Mouse (Mus musculus): ENCODE measurements around the gene Macrod1. TPM values are rescaled to one million over a fixed set of nuclear protein-coding genes. Genes with fewer than 3 reads are reported as not detected.
A peak's percentile ranks its signal among the peaks of the same experiment; 100 is the strongest.

The Macrod1 gene
- polyA plus RNA-seq, 1 experiment from 2014 or later = 4.8 TPM

DNA sequence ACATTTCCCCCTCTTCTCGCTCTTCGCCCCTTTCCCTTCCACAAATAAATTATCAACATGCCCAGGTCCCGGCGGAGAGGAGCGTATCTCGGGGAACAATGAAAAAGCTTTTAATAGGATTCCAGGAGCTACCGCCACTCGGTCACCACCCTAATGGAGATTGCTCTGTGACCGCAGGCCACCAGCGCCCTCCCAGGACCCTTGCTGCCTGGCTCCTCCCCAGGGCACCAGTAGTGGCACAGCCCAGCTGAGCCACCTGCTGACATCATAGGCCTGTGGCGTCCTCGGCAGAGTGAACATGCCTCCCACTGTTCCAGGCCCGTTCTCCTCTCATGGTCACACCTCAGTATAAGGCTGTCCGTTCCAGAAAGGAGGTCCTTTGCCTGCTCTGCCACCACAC is 101.1 kb downstream of the Macrod1 start:
- peak overlapping the region; percentile 49; the same call in 1 of the 2 replicates for H3K9ac ChIP-seq (ENCODE audit: low read length)
- H3K9me3 ChIP-seq (replicated peaks; ENCODE audit: control insufficient read depth, low read length) = no peaks in the 10 kb centered on the region
- peak overlapping the region; percentile 8; the same call in 1 of the 2 replicates for H3K4me2 ChIP-seq (ENCODE audit: low read length)
- WGBS = 22% methylated on average over 14 of the region's 14 CpGs
- peaks cover 40% of the 10 kb centered on the region for H3K4me1 ChIP-seq (ENCODE audit: control insufficient read depth, insufficient read depth, low read length)
- ATAC-seq = no peak
- 0 out of 2 replicates have a peak, but pooled peaks cover 3% of the 10 kb centered on the region for H3K27me3 ChIP-seq (replicated peaks; ENCODE audit: control insufficient read depth, insufficient read depth, low read length)
- DNase-seq (ENCODE audit: low spot score) = no peak
- no peak overlapping the region for H3K4me3 ChIP-seq (ENCODE audit: low read depth, low read length)
- H3K36me3 ChIP-seq (ENCODE audit: control insufficient read depth, insufficient read depth, low read length) = no peaks in the 10 kb centered on the region
- peak overlapping the region; percentile 22; the same call in 1 of the 2 replicates for H3K27ac ChIP-seq (ENCODE audit: low read depth, low read length)

DNA sequence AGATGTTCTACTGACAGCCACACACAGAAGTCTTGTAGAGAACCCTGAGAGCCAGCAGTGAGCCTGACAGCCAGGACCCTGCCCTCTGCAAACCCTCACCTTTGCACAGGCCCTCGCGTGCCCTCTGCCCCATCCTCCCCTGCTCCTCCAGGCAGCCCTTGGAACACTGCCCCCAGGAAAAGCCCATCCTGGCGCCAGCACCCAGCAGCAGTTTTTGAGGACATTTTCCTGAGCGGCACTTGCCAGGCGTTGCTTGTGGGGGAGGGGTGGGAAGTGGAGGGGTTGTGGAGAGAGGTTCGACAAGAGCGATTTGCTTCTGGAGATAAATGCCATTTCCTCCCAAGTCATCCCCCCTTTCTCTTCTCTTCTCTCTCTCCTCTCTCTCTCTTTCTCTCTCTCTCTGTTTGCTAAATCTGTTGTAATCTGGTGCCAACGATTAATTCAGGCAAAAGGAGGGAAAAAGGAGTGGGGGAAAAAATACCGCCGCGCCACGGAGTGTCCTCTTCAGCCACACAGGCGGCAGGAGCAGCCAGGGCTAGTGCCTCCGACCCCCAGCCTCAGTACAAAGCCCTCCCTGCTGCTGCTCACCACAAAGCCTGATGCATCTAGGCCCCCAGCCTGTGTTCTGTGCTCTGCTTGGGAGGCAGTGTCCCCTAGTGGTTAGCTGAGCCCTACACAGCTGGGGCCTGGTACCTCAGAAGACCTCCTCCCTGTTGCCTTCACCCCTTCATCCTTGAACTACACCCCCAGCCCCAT is 103.7 kb downstream of the Macrod1 start:
- no peak overlapping the region for H3K4me3 ChIP-seq (ENCODE audit: low read depth, low read length)
- WGBS = 6% methylated on average over 14 of the region's 14 CpGs

DNA sequence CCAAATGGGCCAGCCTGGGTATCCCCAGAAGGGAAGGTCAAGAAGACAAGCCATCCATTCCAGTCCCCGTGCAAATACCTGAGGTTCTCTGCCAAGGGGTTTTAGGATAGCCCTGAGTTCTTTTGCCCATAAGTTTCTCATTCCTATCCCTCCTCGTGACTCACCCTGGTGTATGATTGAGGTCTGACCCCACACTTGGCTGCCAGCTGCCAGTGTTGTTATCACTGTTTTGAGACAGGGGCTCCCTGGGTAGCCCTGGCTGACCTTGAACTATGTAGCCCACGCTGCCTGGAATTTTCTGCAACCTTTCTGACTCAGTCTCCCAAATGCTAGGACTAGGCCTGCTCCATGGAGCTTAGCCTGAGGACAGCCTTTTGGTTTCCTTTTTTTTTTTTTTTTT is 104.5 kb downstream of the Macrod1 start:
- Histone ChIP-seq H3K4me1 (ENCODE audit: control insufficient read depth, insufficient read depth, low read length) (peaks cover 33% of the 10 kb centered on the region), H3K4me2 (ENCODE audit: low read length) (no peak overlapping the region), H3K4me3 (ENCODE audit: low read depth, low read length) (no peak overlapping the region), H3K9me3 (replicated peaks; ENCODE audit: control insufficient read depth, low read length) (no peaks in the 10 kb centered on the region), H3K27me3 (replicated peaks; ENCODE audit: control insufficient read depth, insufficient read depth, low read length) (0 out of 2 replicates have a peak, but pooled peaks cover 3% of the 10 kb centered on the region), H3K27ac (ENCODE audit: low read depth, low read length) (no peak overlapping the region), H3K9ac (ENCODE audit: low read length) (peak overlapping the region; percentile 59; the same call in 1 of the 2 replicates), H3K36me3 (ENCODE audit: control insufficient read depth, insufficient read depth, low read length) (no peaks in the 10 kb centered on the region)
- ATAC-seq = no peak
- DNase-seq (ENCODE audit: low spot score) = no peak
- WGBS = 84% methylated on average over 3 of the region's 3 CpGs

More for the DNA sequence above, 103.7 kb downstream of the Macrod1 start:
- Histone ChIP-seq H3K36me3 (ENCODE audit: control insufficient read depth, insufficient read depth, low read length) (no peaks in the 10 kb centered on the region), H3K4me1 (ENCODE audit: control insufficient read depth, insufficient read depth, low read length) (peaks cover 33% of the 10 kb centered on the region), H3K4me2 (ENCODE audit: low read length) (peak overlapping the region; percentile 40), H3K9me3 (replicated peaks; ENCODE audit: control insufficient read depth, low read length) (no peaks in the 10 kb centered on the region), H3K27ac (ENCODE audit: low read depth, low read length) (peak overlapping the region; percentile 58), H3K27me3 (replicated peaks; ENCODE audit: control insufficient read depth, insufficient read depth, low read length) (0 out of 2 replicates have a peak, but pooled peaks cover 3% of the 10 kb centered on the region), H3K9ac (ENCODE audit: low read length) (peak overlapping the region; percentile 59)
- peak; percentile 81 for DNase-seq (ENCODE audit: low spot score)
- peak; percentile 73 for ATAC-seq

DNA sequence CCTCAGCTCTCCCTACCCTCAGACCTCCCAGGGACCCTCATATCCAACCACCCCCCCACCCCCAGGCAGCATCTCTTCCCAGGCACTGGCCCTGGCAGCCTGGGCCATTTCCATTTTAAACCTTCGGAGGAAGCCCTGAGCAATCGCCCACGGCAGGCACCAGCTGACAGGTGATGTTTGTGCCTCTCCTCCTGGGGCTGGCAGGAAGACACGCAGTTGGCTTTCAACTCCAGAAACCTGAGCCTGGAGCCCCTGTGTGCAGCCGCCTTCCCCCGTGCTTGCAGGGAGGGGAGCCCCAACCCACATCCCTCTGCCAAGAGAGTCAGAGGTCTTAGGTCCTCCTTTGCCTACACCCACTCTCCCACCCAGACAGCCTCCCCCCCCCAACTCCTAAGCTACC is 107.6 kb downstream of the Macrod1 start:
- Histone ChIP-seq H3K27ac (ENCODE audit: low read depth, low read length) (peak overlapping the region; percentile 72; the same call in 1 of the 2 replicates), H3K9me3 (replicated peaks; ENCODE audit: control insufficient read depth, low read length) (no peaks in the 10 kb centered on the region), H3K4me1 (ENCODE audit: control insufficient read depth, insufficient read depth, low read length) (peaks cover 20% of the 10 kb centered on the region), H3K27me3 (replicated peaks; ENCODE audit: control insufficient read depth, insufficient read depth, low read length) (0 out of 2 replicates have a peak, but pooled peaks cover 3% of the 10 kb centered on the region), H3K4me3 (ENCODE audit: low read depth, low read length) (peak overlapping the region; percentile 77), H3K36me3 (ENCODE audit: control insufficient read depth, insufficient read depth, low read length) (no peaks in the 10 kb centered on the region), H3K4me2 (ENCODE audit: low read length) (peak overlapping the region; percentile 93), H3K9ac (ENCODE audit: low read length) (peak overlapping the region; percentile 84)
- WGBS = 10% methylated on average over 6 of the region's 6 CpGs
- ATAC-seq = no peak
- DNase-seq (ENCODE audit: low spot score) = no peak

DNA sequence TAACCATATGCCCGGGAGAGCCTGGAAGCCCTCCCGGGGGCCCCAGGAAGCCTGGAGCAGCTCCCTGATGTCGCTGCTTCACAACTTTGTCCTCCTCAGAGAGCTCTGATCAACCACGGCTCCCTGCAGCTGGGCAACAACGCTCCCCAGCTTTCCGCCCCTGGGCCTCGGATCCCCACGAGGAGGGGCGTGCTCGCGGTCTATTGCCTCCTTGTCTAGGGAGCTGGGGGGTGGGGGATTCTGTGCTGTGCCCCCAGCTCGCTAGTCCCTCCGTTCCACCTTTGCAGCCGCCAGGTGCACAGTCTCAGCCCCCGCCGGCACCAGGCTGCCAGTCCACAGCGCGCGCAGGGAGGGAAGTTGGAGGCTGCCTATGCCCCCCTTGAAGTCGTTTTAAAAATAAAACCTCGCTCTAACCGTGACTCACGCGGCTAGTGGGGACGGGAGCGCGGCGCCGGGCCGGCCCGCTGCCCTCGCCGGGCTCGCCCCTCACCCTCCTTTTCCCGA is 108.3 kb downstream of the Macrod1 start:
- H3K27me3 ChIP-seq (replicated peaks; ENCODE audit: control insufficient read depth, insufficient read depth, low read length) = 0 out of 2 replicates have a peak, but pooled peaks cover 3% of the 10 kb centered on the region
- peak; percentile 50 for DNase-seq (ENCODE audit: low spot score)
- peak; percentile 14; the same call in 1 of the 2 replicates for ATAC-seq

DNA sequence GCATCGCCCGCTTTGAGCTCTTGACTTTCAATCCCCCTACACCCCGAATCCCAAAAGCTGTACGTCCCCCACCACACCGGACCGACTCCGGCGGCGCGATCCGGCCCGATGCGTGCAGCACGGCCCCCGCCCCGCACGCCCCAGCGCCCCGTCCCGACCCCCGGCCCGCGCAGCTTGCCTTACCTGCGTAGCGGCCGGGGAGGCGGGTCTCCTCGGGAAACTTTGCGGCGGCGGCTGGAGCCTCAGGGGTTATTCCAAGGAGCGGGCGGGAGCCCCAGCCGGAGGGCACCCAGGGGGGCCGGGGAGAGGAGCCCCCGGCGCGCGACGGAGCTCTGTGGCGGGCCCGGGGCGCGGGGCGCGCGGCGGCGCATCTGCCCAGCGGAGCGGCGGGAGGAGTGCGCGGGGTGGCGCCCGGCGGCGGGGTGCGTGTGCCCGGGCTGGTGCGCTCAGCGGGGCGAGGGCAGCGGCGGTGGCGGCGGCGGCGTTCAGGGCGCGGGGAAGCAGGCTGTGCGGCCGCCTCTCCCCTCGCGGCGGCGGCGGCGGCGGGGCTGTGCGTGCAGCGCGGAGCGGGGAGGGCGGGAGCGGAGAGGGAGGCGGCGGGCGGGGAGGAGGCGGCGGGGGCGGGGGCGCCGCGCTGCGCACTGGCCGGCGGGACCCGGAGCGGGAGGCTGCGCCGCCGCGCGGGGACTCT is 109.0 kb downstream of the Macrod1 start:
- Histone ChIP-seq H3K36me3 (ENCODE audit: control insufficient read depth, insufficient read depth, low read length) (no peaks in the 10 kb centered on the region), H3K4me1 (ENCODE audit: control insufficient read depth, insufficient read depth, low read length) (peaks cover 11% of the 10 kb centered on the region; the same call in 1 of the 2 replicates), H3K9ac (ENCODE audit: low read length) (peak overlapping the region; percentile 84), H3K4me2 (ENCODE audit: low read length) (peak overlapping the region; percentile 93), H3K4me3 (ENCODE audit: low read depth, low read length) (peak overlapping the region; percentile 77), H3K27me3 (replicated peaks; ENCODE audit: control insufficient read depth, insufficient read depth, low read length) (0 out of 2 replicates have a peak, but pooled peaks cover 3% of the 10 kb centered on the region), H3K9me3 (replicated peaks; ENCODE audit: control insufficient read depth, low read length) (no peaks in the 10 kb centered on the region), H3K27ac (ENCODE audit: low read depth, low read length) (peak overlapping the region; percentile 72; the same call in 1 of the 2 replicates)
- DNase-seq (ENCODE audit: low spot score) (peak; percentile 60), ATAC-seq (peak; percentile 51)
- under 1% methylated on average over 38 of the region's 105 CpGs for WGBS

More for the DNA sequence above, 108.3 kb downstream of the Macrod1 start:
- Histone ChIP-seq H3K4me1 (ENCODE audit: control insufficient read depth, insufficient read depth, low read length) (peaks cover 19% of the 10 kb centered on the region), H3K4me3 (ENCODE audit: low read depth, low read length) (peak overlapping the region; percentile 77), H3K36me3 (ENCODE audit: control insufficient read depth, insufficient read depth, low read length) (no peaks in the 10 kb centered on the region), H3K9me3 (replicated peaks; ENCODE audit: control insufficient read depth, low read length) (no peaks in the 10 kb centered on the region), H3K4me2 (ENCODE audit: low read length) (peak overlapping the region; percentile 93), H3K9ac (ENCODE audit: low read length) (peak overlapping the region; percentile 84), H3K27ac (ENCODE audit: low read depth, low read length) (peak overlapping the region; percentile 72)
- 0% methylated on average over 32 of the region's 35 CpGs for WGBS

DNA sequence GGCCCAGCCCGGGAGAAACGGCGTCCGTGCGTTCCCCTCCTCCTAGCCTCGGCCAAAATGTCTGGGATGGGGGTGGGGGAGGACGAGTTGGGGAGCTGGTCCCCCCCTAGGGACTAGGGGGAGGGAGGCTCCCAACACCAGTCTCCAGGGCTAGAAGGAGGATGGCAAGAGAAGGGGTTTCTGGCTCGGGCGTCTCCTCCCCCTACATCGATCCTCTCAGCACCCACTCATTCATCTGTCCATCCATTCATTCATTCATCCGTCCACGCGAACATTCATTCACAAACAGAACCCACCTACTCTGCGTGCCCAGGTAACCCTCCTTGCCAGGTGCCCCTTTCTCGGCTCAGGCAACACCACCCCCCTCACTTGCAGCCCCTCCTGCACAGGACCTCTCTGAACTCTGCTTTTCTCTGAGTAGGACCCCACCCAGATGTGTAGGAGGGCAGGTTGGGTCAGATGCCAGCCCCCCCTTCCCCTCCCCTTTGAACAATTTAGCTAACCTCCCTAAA is 109.6 kb downstream of the Macrod1 start:
- ATAC-seq = peak; percentile 19
- Histone ChIP-seq H3K9me3 (replicated peaks; ENCODE audit: control insufficient read depth, low read length) (no peaks in the 10 kb centered on the region), H3K4me1 (ENCODE audit: control insufficient read depth, insufficient read depth, low read length) (peaks cover 13% of the 10 kb centered on the region), H3K36me3 (ENCODE audit: control insufficient read depth, insufficient read depth, low read length) (no peaks in the 10 kb centered on the region), H3K27me3 (replicated peaks; ENCODE audit: control insufficient read depth, insufficient read depth, low read length) (0 out of 2 replicates have a peak, but pooled peaks cover 3% of the 10 kb centered on the region), H3K9ac (ENCODE audit: low read length) (peak overlapping the region; percentile 84), H3K4me2 (ENCODE audit: low read length) (peak overlapping the region; percentile 93), H3K27ac (ENCODE audit: low read depth, low read length) (no peak overlapping the region; the same call in 1 of the 2 replicates), H3K4me3 (ENCODE audit: low read depth, low read length) (peak overlapping the region; percentile 77)
- no peak for DNase-seq (ENCODE audit: low spot score)
- WGBS = 5% methylated on average over 11 of the region's 15 CpGs

DNA sequence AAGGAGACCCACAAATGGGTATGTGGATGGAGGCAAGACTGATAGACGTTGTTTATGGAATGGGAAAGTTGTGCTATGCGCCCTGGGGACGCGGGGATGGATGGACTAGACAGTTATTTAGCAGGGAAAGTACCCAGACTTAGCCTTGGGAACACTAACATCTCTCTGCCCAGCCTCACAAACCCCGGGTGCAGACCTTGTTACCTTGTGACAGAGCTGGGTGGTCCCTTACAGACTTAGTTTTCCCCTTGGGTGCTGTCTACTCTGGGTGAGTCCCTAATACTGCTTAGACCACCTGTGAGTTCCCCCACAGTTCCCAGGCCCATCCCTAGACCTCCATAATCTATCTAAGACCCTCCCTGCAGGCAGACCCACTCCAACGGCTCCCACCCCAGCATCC is 110.2 kb downstream of the Macrod1 start:
- no peaks in the 10 kb centered on the region for H3K36me3 ChIP-seq (ENCODE audit: control insufficient read depth, insufficient read depth, low read length)
- no peak overlapping the region for H3K4me2 ChIP-seq (ENCODE audit: low read length)
- peaks cover 18% of the 10 kb centered on the region for H3K4me1 ChIP-seq (ENCODE audit: control insufficient read depth, insufficient read depth, low read length)
- no peak for ATAC-seq
- H3K4me3 ChIP-seq (ENCODE audit: low read depth, low read length) = no peak overlapping the region
- 9% methylated on average over 6 of the region's 6 CpGs for WGBS
- no peak overlapping the region for H3K27ac ChIP-seq (ENCODE audit: low read depth, low read length)
- 0 out of 2 replicates have a peak, but pooled peaks cover 3% of the 10 kb centered on the region for H3K27me3 ChIP-seq (replicated peaks; ENCODE audit: control insufficient read depth, insufficient read depth, low read length)
- H3K9ac ChIP-seq (ENCODE audit: low read length) = no peak overlapping the region
- DNase-seq (ENCODE audit: low spot score) = no peak
- no peaks in the 10 kb centered on the region for H3K9me3 ChIP-seq (replicated peaks; ENCODE audit: control insufficient read depth, low read length)

Measured in forebrain, embryonic 14.5 days (tissue).